Mouse (Mus musculus): ENCODE measurements around the gene Ino80d. TPM values are rescaled to one million over a fixed set of nuclear protein-coding genes. Genes with fewer than 3 reads are reported as not detected.
A peak's percentile ranks its signal among the peaks of the same experiment; 100 is the strongest.

Gene Ino80d
- polyA plus RNA-seq, 1 experiment from 2014 or later: 7.9 TPM

GRCm38 (mm10) chr1:63113274-63114135 lies 962 bp downstream of the Ino80d start:
- no peaks in the 10 kb centered on the region for H3K27me3 ChIP-seq (ENCODE audit: control insufficient read depth, insufficient read depth, low read length)
- no peaks in the 10 kb centered on the region; the same call in 1 of the 2 replicates for H3K4me1 ChIP-seq (ENCODE audit: control insufficient read depth, insufficient read depth, low read length)
- H3K36me3 ChIP-seq (replicated peaks; ENCODE audit: control insufficient read depth, insufficient read depth, low read depth, low read length): no peaks in the 10 kb centered on the region
- under 1% methylated on average over 59 of the region's 92 CpGs for WGBS
- peak overlapping the region; percentile 62 for H3K4me2 ChIP-seq (ENCODE audit: low read depth, low read length)
- H3K4me3 ChIP-seq (ENCODE audit: low read depth, low read length): peak overlapping the region; percentile 96
- no peaks in the 10 kb centered on the region for H3K9me3 ChIP-seq (replicated peaks; ENCODE audit: control insufficient read depth, low read length)
- H3K27ac ChIP-seq (replicated peaks; ENCODE audit: low read depth, low read length): peak overlapping the region; percentile 100
- ATAC-seq (replicated peaks; ENCODE audit: insufficient number of reproducible peaks, low FRiP score, low TSS enrichment, low read depth): peak; percentile 50
- H3K9ac ChIP-seq (replicated peaks; ENCODE audit: low read length): peak overlapping the region; percentile 100
- peak; percentile 39 for DNase-seq (ENCODE audit: low spot score)

DNA sequence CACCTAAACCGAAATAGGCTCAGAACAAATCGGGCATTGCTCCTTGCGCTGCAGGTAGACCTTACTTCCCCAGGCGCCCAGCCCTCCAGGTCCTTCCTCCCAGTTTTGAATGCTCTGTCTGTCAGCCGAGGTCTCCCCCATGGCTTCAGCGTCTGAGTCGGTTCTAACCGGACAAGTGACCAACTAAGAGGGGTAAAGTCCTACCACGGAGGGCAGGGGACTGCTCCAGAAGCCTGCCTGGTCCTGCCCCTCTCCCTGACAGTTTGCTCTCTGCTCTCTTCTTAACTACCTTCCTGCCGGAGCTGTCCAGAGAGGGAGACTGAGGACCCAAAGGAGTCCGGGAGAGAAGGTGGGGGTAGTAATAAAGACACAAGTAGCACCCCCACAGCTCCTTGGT lies 1.6 kb downstream of the Ino80d start:
- peak overlapping the region; percentile 100 for H3K27ac ChIP-seq (replicated peaks; ENCODE audit: low read depth, low read length)
- ATAC-seq (replicated peaks; ENCODE audit: insufficient number of reproducible peaks, low FRiP score, low TSS enrichment, low read depth): no peak
- WGBS: 5% methylated on average over 11 of the region's 11 CpGs

GRCm38 (mm10) chr1:63112151-63112864 lies 2.2 kb downstream of the Ino80d start:
- DNase-seq (ENCODE audit: low spot score) (no peak), ATAC-seq (replicated peaks; ENCODE audit: insufficient number of reproducible peaks, low FRiP score, low TSS enrichment, low read depth) (no peak)
- Histone ChIP-seq H3K27me3 (ENCODE audit: control insufficient read depth, insufficient read depth, low read length) (no peaks in the 10 kb centered on the region), H3K9me3 (replicated peaks; ENCODE audit: control insufficient read depth, low read length) (no peaks in the 10 kb centered on the region), H3K27ac (replicated peaks; ENCODE audit: low read depth, low read length) (no peak overlapping the region), H3K36me3 (replicated peaks; ENCODE audit: control insufficient read depth, insufficient read depth, low read depth, low read length) (no peaks in the 10 kb centered on the region), H3K9ac (replicated peaks; ENCODE audit: low read length) (peak overlapping the region; percentile 100), H3K4me1 (ENCODE audit: control insufficient read depth, insufficient read depth, low read length) (no peaks in the 10 kb centered on the region; the same call in 1 of the 2 replicates), H3K4me3 (ENCODE audit: low read depth, low read length) (peak overlapping the region; percentile 96), H3K4me2 (ENCODE audit: low read depth, low read length) (peak overlapping the region; percentile 62)
- 46% methylated on average over 8 of the region's 8 CpGs for WGBS

More for the DNA sequence above, 1.6 kb downstream of the Ino80d start:
- Histone ChIP-seq H3K9ac (replicated peaks; ENCODE audit: low read length) (peak overlapping the region; percentile 100), H3K4me1 (ENCODE audit: control insufficient read depth, insufficient read depth, low read length) (no peaks in the 10 kb centered on the region; the same call in 1 of the 2 replicates), H3K36me3 (replicated peaks; ENCODE audit: control insufficient read depth, insufficient read depth, low read depth, low read length) (no peaks in the 10 kb centered on the region), H3K4me3 (ENCODE audit: low read depth, low read length) (peak overlapping the region; percentile 96), H3K4me2 (ENCODE audit: low read depth, low read length) (peak overlapping the region; percentile 62), H3K27me3 (ENCODE audit: control insufficient read depth, insufficient read depth, low read length) (no peaks in the 10 kb centered on the region), H3K9me3 (replicated peaks; ENCODE audit: control insufficient read depth, low read length) (no peaks in the 10 kb centered on the region)
- DNase-seq (ENCODE audit: low spot score): no peak

- no peak overlapping the region for H3K4me2 ChIP-seq (ENCODE audit: low read depth, low read length)
- DNase-seq (ENCODE audit: low spot score) (peak; percentile 63), ATAC-seq (replicated peaks; ENCODE audit: insufficient number of reproducible peaks, low FRiP score, low TSS enrichment, low read depth) (no peak)
- H3K9me3 ChIP-seq (replicated peaks; ENCODE audit: control insufficient read depth, low read length): no peaks in the 10 kb centered on the region
- H3K4me1 ChIP-seq (ENCODE audit: control insufficient read depth, insufficient read depth, low read length): no peaks in the 10 kb centered on the region; the same call in 1 of the 2 replicates
- H3K27me3 ChIP-seq (ENCODE audit: control insufficient read depth, insufficient read depth, low read length): no peaks in the 10 kb centered on the region
- H3K9ac ChIP-seq (replicated peaks; ENCODE audit: low read length): no peak overlapping the region
- no peak overlapping the region for H3K4me3 ChIP-seq (ENCODE audit: low read depth, low read length)
- no peaks in the 10 kb centered on the region for H3K36me3 ChIP-seq (replicated peaks; ENCODE audit: control insufficient read depth, insufficient read depth, low read depth, low read length)
- H3K27ac ChIP-seq (replicated peaks; ENCODE audit: low read depth, low read length): no peak overlapping the region
- 41% methylated on average over 7 of the region's 7 CpGs for WGBS
Measured at GRCm38 (mm10) chr1:63110536-63111285, 3.8 kb downstream of the Ino80d start.

DNA sequence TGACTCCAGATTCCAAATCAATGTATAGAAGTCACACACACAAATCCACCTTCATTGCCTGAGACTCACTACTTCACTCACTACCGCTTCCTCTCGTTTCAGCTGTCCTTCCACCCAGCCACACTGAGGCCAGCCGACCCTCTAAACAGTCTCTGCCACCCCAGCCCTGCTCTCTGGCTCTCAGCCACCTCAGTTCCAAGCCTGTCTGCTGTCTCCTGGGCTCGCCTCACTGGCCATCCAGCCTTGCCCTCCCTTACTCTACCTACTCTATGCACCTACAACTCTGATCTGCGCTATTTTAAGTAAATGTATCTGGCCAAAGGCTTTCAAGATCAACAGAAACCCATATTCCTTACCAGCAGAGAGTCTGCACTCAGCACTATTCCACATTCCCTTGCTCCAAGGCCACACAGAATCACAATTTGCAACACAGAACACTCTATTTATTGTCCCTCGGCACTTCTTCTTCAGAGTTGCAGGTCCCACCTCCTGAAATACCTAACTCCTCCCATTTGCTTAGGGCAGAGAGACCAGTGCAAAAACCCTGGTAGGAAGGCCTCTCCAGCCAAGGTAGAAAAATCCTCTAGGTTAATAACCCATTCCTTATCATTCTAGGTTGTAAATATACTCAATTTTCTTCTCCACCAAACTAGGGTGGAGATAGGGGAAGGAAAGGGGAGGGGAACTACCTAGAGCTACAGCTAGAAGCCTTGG lies 6.7 kb downstream of the Ino80d start:
- H3K36me3 ChIP-seq (replicated peaks; ENCODE audit: control insufficient read depth, insufficient read depth, low read depth, low read length): peaks cover 2% of the 10 kb centered on the region
- no peak overlapping the region for H3K9ac ChIP-seq (replicated peaks; ENCODE audit: low read length)
- no peak overlapping the region for H3K27ac ChIP-seq (replicated peaks; ENCODE audit: low read depth, low read length)
- H3K4me3 ChIP-seq (ENCODE audit: low read depth, low read length): no peak overlapping the region
- H3K4me1 ChIP-seq (ENCODE audit: control insufficient read depth, insufficient read depth, low read length): no peaks in the 10 kb centered on the region; the same call in 1 of the 2 replicates
- H3K4me2 ChIP-seq (ENCODE audit: low read depth, low read length): no peak overlapping the region
- H3K9me3 ChIP-seq (replicated peaks; ENCODE audit: control insufficient read depth, low read length): no peaks in the 10 kb centered on the region
- 83% methylated on average over 6 of the region's 6 CpGs for WGBS
- no peak for DNase-seq (ENCODE audit: low spot score)
- no peaks in the 10 kb centered on the region for H3K27me3 ChIP-seq (ENCODE audit: control insufficient read depth, insufficient read depth, low read length)
- no peak for ATAC-seq (replicated peaks; ENCODE audit: insufficient number of reproducible peaks, low FRiP score, low TSS enrichment, low read depth)

GRCm38 (mm10) chr1:63102758-63103451 lies 11.6 kb downstream of the Ino80d start:
- no peak for DNase-seq (ENCODE audit: low spot score)
- Histone ChIP-seq H3K36me3 (replicated peaks; ENCODE audit: control insufficient read depth, insufficient read depth, low read depth, low read length) (peaks cover 5% of the 10 kb centered on the region), H3K4me3 (ENCODE audit: low read depth, low read length) (no peak overlapping the region), H3K9me3 (replicated peaks; ENCODE audit: control insufficient read depth, low read length) (no peaks in the 10 kb centered on the region), H3K4me2 (ENCODE audit: low read depth, low read length) (no peak overlapping the region), H3K9ac (replicated peaks; ENCODE audit: low read length) (no peak overlapping the region), H3K4me1 (ENCODE audit: control insufficient read depth, insufficient read depth, low read length) (no peaks in the 10 kb centered on the region), H3K27ac (replicated peaks; ENCODE audit: low read depth, low read length) (no peak overlapping the region), H3K27me3 (ENCODE audit: control insufficient read depth, insufficient read depth, low read length) (no peaks in the 10 kb centered on the region)
- WGBS: 89% methylated on average over 12 of the region's 12 CpGs
- ATAC-seq (replicated peaks; ENCODE audit: insufficient number of reproducible peaks, low FRiP score, low TSS enrichment, low read depth): no peak

DNA sequence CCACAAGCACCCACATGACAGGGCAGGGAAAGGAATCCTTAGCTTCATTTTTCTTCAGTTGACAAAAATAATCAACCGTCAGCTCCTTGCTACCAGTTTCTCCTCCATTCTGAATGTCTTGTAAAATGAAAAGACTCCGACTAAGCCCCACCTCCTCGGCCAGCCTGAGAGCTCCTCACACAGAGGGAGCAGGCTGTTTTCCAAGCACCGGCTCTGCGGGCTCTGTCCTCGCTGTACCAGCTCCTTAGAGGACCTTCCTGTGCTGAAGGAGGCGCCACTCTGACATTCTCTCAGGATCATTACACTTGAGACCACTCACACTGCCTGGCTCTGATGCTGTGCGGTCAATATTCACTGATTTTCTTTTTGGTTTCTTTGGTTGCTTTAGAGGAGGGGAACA lies 14.3 kb downstream of the Ino80d start:
- Histone ChIP-seq H3K4me3 (ENCODE audit: low read depth, low read length) (no peak overlapping the region), H3K27me3 (ENCODE audit: control insufficient read depth, insufficient read depth, low read length) (no peaks in the 10 kb centered on the region), H3K9me3 (replicated peaks; ENCODE audit: control insufficient read depth, low read length) (no peaks in the 10 kb centered on the region), H3K9ac (replicated peaks; ENCODE audit: low read length) (no peak overlapping the region), H3K36me3 (replicated peaks; ENCODE audit: control insufficient read depth, insufficient read depth, low read depth, low read length) (peaks cover 5% of the 10 kb centered on the region), H3K27ac (replicated peaks; ENCODE audit: low read depth, low read length) (no peak overlapping the region), H3K4me2 (ENCODE audit: low read depth, low read length) (no peak overlapping the region), H3K4me1 (ENCODE audit: control insufficient read depth, insufficient read depth, low read length) (no peaks in the 10 kb centered on the region)
- DNase-seq (ENCODE audit: low spot score): no peak
- ATAC-seq (replicated peaks; ENCODE audit: insufficient number of reproducible peaks, low FRiP score, low TSS enrichment, low read depth): no peak
- WGBS: 90% methylated on average over 8 of the region's 8 CpGs
